Mouse (Mus musculus) midbrain, embryonic 11.5 days (tissue): ENCODE results near the gene Mfsd4b5. TPM values are rescaled to one million over a fixed set of nuclear protein-coding genes. Genes with fewer than 3 reads are reported as not detected.

ENCODE experiments used
- ATAC-seq: fragments of 200-750 bp; cut with Nextera tagmentation; 2 replicates; pipeline ENCODE4 v1.8.0; 2017; ENCODE audit warnings: moderate TSS enrichment, moderate library complexity; ENCODE audit not compliant: low FRiP score
- DNase-seq: peaks from one replicate; pipeline ENCODE4 v3.0.0; 2015; ENCODE audit warnings: low spot score; ENCODE audit errors: missing footprints
- H3K27ac ChIP-seq: fragments of 300-500 bp; sonication (generic); 2 replicates; pipeline ENCODE4 v1.5.1; 2014; ENCODE audit warnings: low read depth, low read length
- H3K27me3 ChIP-seq: fragments of 300-500 bp; sonication (generic); 2 replicates; pipeline ENCODE4 v1.6.1; 2014; ENCODE audit warnings: mild to moderate bottlenecking, low read length, moderate library complexity, mixed read lengths; ENCODE audit not compliant: control insufficient read depth, insufficient read depth
- H3K36me3 ChIP-seq: fragments of 300-500 bp; sonication (generic); 2 replicates; pipeline ENCODE4 v1.6.1; 2014; ENCODE audit warnings: mild to moderate bottlenecking, low read length, moderate library complexity, mixed read lengths; ENCODE audit not compliant: control insufficient read depth, insufficient read depth
- H3K4me1 ChIP-seq: fragments of 300-500 bp; sonication (generic); 2 replicates; pipeline ENCODE4 v1.6.1; 2014; ENCODE audit warnings: low read length; ENCODE audit not compliant: control insufficient read depth, insufficient read depth
- H3K4me2 ChIP-seq: fragments of 300-500 bp; sonication (generic); 2 replicates; pipeline ENCODE4 v1.6.1; 2014; ENCODE audit warnings: mild to moderate bottlenecking, moderate library complexity
- H3K4me3 ChIP-seq: fragments of 300-500 bp; sonication (generic); 2 replicates; pipeline ENCODE4 v1.5.1; 2014; ENCODE audit warnings: low read depth, low read length
- H3K9ac ChIP-seq: fragments of 300-500 bp; sonication (generic); 2 replicates; pipeline ENCODE4 v1.6.1; 2014; ENCODE audit warnings: low read length
- H3K9me3 ChIP-seq: fragments of 300-500 bp; sonication (generic); 2 replicates; pipeline ENCODE4 v1.6.1; 2016; ENCODE audit warnings: low read length; ENCODE audit not compliant: control insufficient read depth
- WGBS: fragments of 180-500 bp; shearing (Covaris S2); extraction: QIAGEN DNeasy Blood & Tissue Kit; methylation state at CpG from one replicate; pipeline ENCODE4 v1.1.7; 2014; 5-methylcytosine and 5-hydroxymethylcytosine counted together
- polyA plus RNA-seq: library from polyadenylated mRNA; unstranded; fragments of >200 nt; fragmentation: Nextera tagmentation; extraction: Ambion mirVana; gene quantifications from 2 replicates; pipeline ENCODE4 v1.2.1, GENCODE M21; 2014

Mfsd4b5 gene
- polyA plus RNA-seq, 1 experiment from 2014 or later: not detected

DNA sequence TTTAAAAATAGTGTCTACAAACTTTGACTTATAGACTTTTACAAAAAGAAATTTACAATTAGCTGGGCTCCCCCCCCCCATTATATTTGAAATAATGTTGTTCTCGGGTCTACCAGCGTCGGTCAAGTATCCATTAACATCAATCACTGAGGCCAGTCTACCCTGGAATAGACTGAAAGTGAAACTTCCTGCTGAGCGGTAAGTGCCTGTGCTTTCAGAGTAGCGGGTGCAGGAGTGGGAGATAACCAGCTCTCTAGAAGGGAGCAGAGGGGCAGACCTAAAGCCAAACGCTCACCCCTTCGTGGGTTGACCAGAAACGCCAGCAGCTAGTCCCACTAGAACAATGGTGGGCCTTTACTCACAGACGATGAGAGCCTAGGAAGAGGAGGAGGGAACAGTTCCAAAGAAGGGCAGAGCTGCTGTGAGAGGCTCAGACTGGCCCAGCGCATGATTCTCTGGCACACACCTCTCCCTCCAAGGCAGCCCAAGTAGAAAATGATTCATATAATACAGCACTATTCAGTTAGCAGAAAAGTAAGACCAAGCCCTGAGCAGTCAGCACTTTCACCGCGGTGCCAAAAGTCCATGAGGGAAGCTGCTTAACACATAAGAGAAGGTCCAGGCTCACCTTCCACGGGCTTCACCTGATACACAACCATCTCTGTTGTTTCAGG is 77.5 kb downstream of the Mfsd4b5 start:
- Histone ChIP-seq H3K36me3 (no peaks in the 10 kb centered on the region), H3K4me2 (no peak overlapping the region), H3K4me1 (no peaks in the 10 kb centered on the region), H3K9ac (no peak overlapping the region), H3K27me3 (no peaks in the 10 kb centered on the region), H3K4me3 (no peak overlapping the region), H3K9me3 (no peaks in the 10 kb centered on the region), H3K27ac (no peak overlapping the region)
- DNase-seq (no peak), ATAC-seq (no peak)
- 77% methylated on average over 13 of the region's 13 CpGs for WGBS

Other genes starting within 250 kb of the Mfsd4b5 start
- gene Mfsd4b4, start 87.4 kb downstream of the Mfsd4b5 start, polyA plus RNA-seq: 3.6 and 3.8 TPM in 2 replicates
- gene Mfsd4b2, start 59.7 kb downstream of the Mfsd4b5 start, polyA plus RNA-seq: not detected in 2 replicates
- 0.61 TPM in 1 of 2 replicates, not detected in the other for gene Mfsd4b3, start 26.5 kb downstream of the Mfsd4b5 start, polyA plus RNA-seq
- gene Mfsd4b1, start 38.6 kb upstream of the Mfsd4b5 start, polyA plus RNA-seq: not detected in 2 replicates
- 3.5 and 4.6 TPM in 2 replicates for gene Slc16a10, start 155.6 kb upstream of the Mfsd4b5 start, polyA plus RNA-seq